Mouse (Mus musculus) lung, postnatal 0 days (tissue): ENCODE measurements around the gene Strn4. TPM values are rescaled to one million over a fixed set of nuclear protein-coding genes. Genes with fewer than 3 reads are reported as not detected.

Source experiments
- ATAC-seq: fragments of 200-750 bp; cut with Nextera tagmentation; 2 replicates; pipeline ENCODE4 v1.8.0; 2017; ENCODE audit warnings: moderate library complexity
- DNase-seq: peaks from one replicate; pipeline ENCODE4 v3.0.0-alpha.2; 2016; ENCODE audit warnings: low spot score
- H3K27ac ChIP-seq: fragments of 300-500 bp; sonication (generic); 2 replicates; pipeline ENCODE4 v1.5.1; 2014; ENCODE audit warnings: antibody characterized with exemption, mild to moderate bottlenecking, low read length, mixed read lengths
- H3K27me3 ChIP-seq: fragments of 300-500 bp; sonication (generic); replicated peaks from 2 replicates; pipeline ENCODE4 v1.6.1; 2014; ENCODE audit warnings: low read length, mixed read lengths; ENCODE audit not compliant: insufficient read depth
- H3K36me3 ChIP-seq: fragments of 300-500 bp; sonication (generic); 2 replicates; pipeline ENCODE4 v1.6.1; 2014; ENCODE audit warnings: low read length, mixed read lengths; ENCODE audit not compliant: insufficient read depth
- H3K4me1 ChIP-seq: fragments of 300-500 bp; sonication (generic); 2 replicates; pipeline ENCODE4 v1.6.1; 2014; ENCODE audit warnings: antibody characterized with exemption, low read depth, low read length, mixed read lengths; ENCODE audit not compliant: insufficient read depth
- H3K4me2 ChIP-seq: fragments of 300-500 bp; sonication (generic); replicated peaks from 2 replicates; pipeline ENCODE4 v1.6.1; 2014; ENCODE audit warnings: low read depth, mild to moderate bottlenecking, low read length, moderate library complexity, mixed read lengths
- H3K4me3 ChIP-seq: fragments of 300-500 bp; sonication (generic); 2 replicates; pipeline ENCODE4 v1.5.1; 2014; ENCODE audit warnings: low read depth, low read length
- H3K9ac ChIP-seq: fragments of 300-500 bp; sonication (generic); replicated peaks from 2 replicates; pipeline ENCODE4 v1.6.1; 2014; ENCODE audit warnings: low read depth, mild to moderate bottlenecking
- H3K9me3 ChIP-seq: fragments of 300-500 bp; sonication (generic); 2 replicates; pipeline ENCODE4 v1.6.1; 2016; ENCODE audit warnings: low read length, mixed read lengths
- CTCF ChIP-seq: IDR thresholded peaks from 2 replicates; pipeline ENCODE4 v1.5.1; 2016; ENCODE audit warnings: antibody characterized with exemption, mild to moderate bottlenecking
- EP300 ChIP-seq: IDR thresholded peaks from 2 replicates; pipeline ENCODE4 v1.6.1; 2016; ENCODE audit warnings: antibody characterized with exemption, mild to moderate bottlenecking, control low read depth
- WGBS: fragments of 180-500 bp; shearing (Covaris S2); extraction: QIAGEN DNeasy Blood & Tissue Kit; methylation state at CpG from one replicate; pipeline ENCODE4 v1.1.7; 2014; 5-methylcytosine and 5-hydroxymethylcytosine counted together
- polyA plus RNA-seq: library from polyadenylated mRNA; unstranded; fragments of >200 nt; fragmentation: Nextera tagmentation; extraction: Ambion mirVana; gene quantifications from 2 replicates; pipeline ENCODE4 v1.2.1, GENCODE M21; 2015

Gene Strn4
- polyA plus RNA-seq, 1 experiment from 2014 or later: 57.7 TPM

DNA sequence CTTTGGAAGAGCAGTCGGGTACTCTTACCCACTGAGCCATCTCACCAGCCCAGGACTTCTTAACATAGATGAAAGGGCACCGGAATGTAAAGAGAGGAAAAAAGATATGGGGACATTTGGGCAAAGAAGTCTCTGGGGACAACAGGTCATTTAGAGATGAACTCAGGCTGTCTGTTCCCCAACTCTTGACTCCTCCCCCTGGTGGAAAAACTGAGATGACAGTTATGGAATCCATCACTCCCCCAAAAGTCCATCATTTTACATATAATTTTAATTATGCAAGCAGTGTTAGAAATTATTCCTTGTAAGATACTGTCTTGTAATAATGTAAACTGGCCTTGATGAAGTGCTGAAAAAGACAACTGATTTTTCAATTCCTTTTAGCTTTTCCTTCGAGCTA lies 62.0 kb downstream of the Strn4 start:
- Histone ChIP-seq H3K27ac (no peak overlapping the region), H3K9ac (no peak overlapping the region), H3K36me3 (no peaks in the 10 kb centered on the region), H3K4me2 (no peak overlapping the region), H3K4me1 (no peaks in the 10 kb centered on the region), H3K27me3 (0 out of 2 replicates have a peak, but pooled peaks cover 6% of the 10 kb centered on the region), H3K9me3 (no peaks in the 10 kb centered on the region), H3K4me3 (no peak overlapping the region)
- DNase-seq (peak; percentile 42), ATAC-seq (no peak)
- 55% methylated on average over 3 of the region's 3 CpGs for WGBS
- no peak for TF ChIP-seq EP300
- no peak for TF ChIP-seq CTCF

- TF ChIP-seq CTCF: no peak
- no peak for TF ChIP-seq EP300
- peaks cover 6% of the 10 kb centered on the region; the same call in 1 of the 2 replicates for H3K27me3 ChIP-seq
- H3K4me3 ChIP-seq: no peak overlapping the region
- no peak overlapping the region for H3K4me2 ChIP-seq
- 35% methylated on average over 8 of the region's 9 CpGs for WGBS
- DNase-seq (peak; percentile 42), ATAC-seq (peak; percentile 34; the same call in 1 of the 2 replicates)
- no peak overlapping the region for H3K9ac ChIP-seq
- no peaks in the 10 kb centered on the region for H3K9me3 ChIP-seq
- H3K4me1 ChIP-seq: no peaks in the 10 kb centered on the region
- no peak overlapping the region; the same call in 1 of the 2 replicates for H3K27ac ChIP-seq
- no peaks in the 10 kb centered on the region for H3K36me3 ChIP-seq
Observed at GRCm38 (mm10) chr7:16879796-16880547, 64.3 kb downstream of the Strn4 start.

- Histone ChIP-seq H3K36me3 (no peaks in the 10 kb centered on the region), H3K9ac (no peak overlapping the region), H3K4me2 (no peak overlapping the region), H3K27ac (no peak overlapping the region), H3K9me3 (no peaks in the 10 kb centered on the region), H3K27me3 (peaks cover 8% of the 10 kb centered on the region), H3K4me1 (no peaks in the 10 kb centered on the region), H3K4me3 (no peak overlapping the region)
- TF ChIP-seq CTCF: no peak
- no peak for TF ChIP-seq EP300
- 35% methylated on average over 5 of the region's 5 CpGs for WGBS
- no peak for DNase-seq
- no peak for ATAC-seq
Observed at GRCm38 (mm10) chr7:16880615-16881014, 64.9 kb downstream of the Strn4 start.

DNA sequence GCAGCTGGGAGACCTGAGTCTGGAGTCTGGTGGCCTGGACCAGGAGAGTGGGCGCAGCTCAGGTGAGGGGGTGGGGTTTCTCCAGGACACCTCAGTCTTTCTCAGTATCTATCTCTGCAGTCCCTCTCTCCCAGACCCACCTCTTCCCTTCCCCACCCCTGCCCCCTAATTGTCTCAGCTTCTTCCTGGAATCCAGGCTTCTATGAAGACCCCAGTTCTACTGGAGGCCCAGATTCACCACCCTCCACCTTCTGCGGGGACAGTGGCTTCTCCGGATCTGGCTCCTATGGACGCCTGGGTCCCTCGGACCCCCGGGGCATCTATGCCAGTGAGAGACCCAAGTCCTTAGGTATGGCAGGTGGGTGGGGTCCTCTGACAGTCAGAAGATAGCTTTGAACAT lies 67.5 kb downstream of the Strn4 start:
- ATAC-seq: no peak
- 87% methylated on average over 6 of the region's 6 CpGs for WGBS

GRCm38 (mm10) chr7:16884334-16884733 lies 68.6 kb downstream of the Strn4 start:
- ATAC-seq (no peak), DNase-seq (no peak)
- no peaks in the 10 kb centered on the region for H3K9me3 ChIP-seq
- H3K27ac ChIP-seq: no peak overlapping the region
- no peaks in the 10 kb centered on the region for H3K36me3 ChIP-seq
- no peaks in the 10 kb centered on the region for H3K4me1 ChIP-seq
- 67% methylated on average over 4 of the region's 4 CpGs for WGBS
- no peak overlapping the region for H3K4me2 ChIP-seq
- no peak overlapping the region for H3K4me3 ChIP-seq
- TF ChIP-seq EP300 (no peak), CTCF (no peak)
- peaks cover 10% of the 10 kb centered on the region for H3K27me3 ChIP-seq
- H3K9ac ChIP-seq: no peak overlapping the region

More for the DNA sequence above, 67.5 kb downstream of the Strn4 start:
- H3K27ac ChIP-seq: no peak overlapping the region
- no peak overlapping the region for H3K4me2 ChIP-seq
- H3K4me1 ChIP-seq: no peaks in the 10 kb centered on the region
- no peak for DNase-seq
- no peak overlapping the region for H3K4me3 ChIP-seq
- no peaks in the 10 kb centered on the region for H3K9me3 ChIP-seq
- H3K36me3 ChIP-seq: no peaks in the 10 kb centered on the region
- no peak overlapping the region for H3K9ac ChIP-seq
- TF ChIP-seq CTCF (no peak), EP300 (no peak)
- H3K27me3 ChIP-seq: peaks cover 10% of the 10 kb centered on the region

GRCm38 (mm10) chr7:16885271-16885776 lies 69.6 kb downstream of the Strn4 start:
- peak overlapping the region; percentile 42 for H3K4me2 ChIP-seq
- peaks cover 10% of the 10 kb centered on the region for H3K27me3 ChIP-seq
- no peaks in the 10 kb centered on the region for H3K36me3 ChIP-seq
- ATAC-seq (peak; percentile 40), DNase-seq (no peak)
- H3K4me1 ChIP-seq: no peaks in the 10 kb centered on the region
- no peaks in the 10 kb centered on the region for H3K9me3 ChIP-seq
- no peak overlapping the region for H3K27ac ChIP-seq
- 23% methylated on average over 53 of the region's 95 CpGs for WGBS
- no peak overlapping the region for H3K9ac ChIP-seq
- TF ChIP-seq EP300: no peak
- no peak for TF ChIP-seq CTCF
- H3K4me3 ChIP-seq: peak overlapping the region; percentile 26
